ENCODE assay signal across 8 mouse cellular contexts in genomic region chr5:24601911-24602750, GRCm38 (mm10). TPM values are rescaled to one million over a fixed set of nuclear protein-coding genes. Genes with fewer than 3 reads are reported as not detected.
DNase-seq lines count a peak whose midpoint lies in the region; ATAC-seq and TF ChIP-seq lines count a peak whose summit lies in the region.

No protein-coding gene starts in this region.

- peak; percentile 77 for DNase-seq in 3T3-L1 (ENCODE audit: low read depth, low spot score)
- no peak for DNase-seq in Patski (ENCODE audit: low read depth, low spot score)
- DNase-seq in embryonic facial prominence, embryonic 11.5 days (ENCODE audit: low spot score) = peak; percentile 83
- peak; percentile 87 for DNase-seq in kidney, postnatal 0 days (ENCODE audit: low spot score)
- peak; percentile 80 for DNase-seq in lung, postnatal 36 days
- DNase-seq in skeletal muscle tissue, adult 2 months (ENCODE audit: low read depth, low spot score) = peak; percentile 81
- no peak for DNase-seq in layer of hippocampus, adult 11-12 months (ENCODE audit: low spot score)

- POLR2A ChIA-PET in Patski (lab: Charles Lee) = interaction anchor here (0.8 to 3.5 kb wide), 5 partner anchors 10 to 22 kb away, joined by 3 to 20 read pairs (median 4); partner anchors contain the start of genes Chpf2 and Smarcd3

- H3K9ac ChIP-seq in embryonic facial prominence, embryonic 11.5 days (replicated peaks; ENCODE audit: low read length) = peak overlapping the region; percentile 84
- H3K9ac ChIP-seq in heart, embryonic 13.5 days = peak overlapping the region; percentile 96
- H3K9ac ChIP-seq in kidney, postnatal 0 days (ENCODE audit: low read depth, low read length) = peak overlapping the region; percentile 77

- in situ Hi-C loops in Patski (cut with MboI; ENCODE audit: low pct_unique_long_range_greater_than_20kb) = no loop called here

- H3K4me2 ChIP-seq in embryonic facial prominence, embryonic 11.5 days (ENCODE audit: low read depth, low read length) = peak overlapping the region; percentile 85
- peak overlapping the region; percentile 94 for H3K4me2 ChIP-seq in heart, embryonic 13.5 days
- H3K4me2 ChIP-seq in kidney, postnatal 0 days (ENCODE audit: low read length) = peak overlapping the region; percentile 93

- no peaks in the 10 kb centered on the region for H3K9me3 ChIP-seq in embryonic facial prominence, embryonic 11.5 days (replicated peaks; ENCODE audit: control insufficient read depth, low read length)
- H3K9me3 ChIP-seq in heart, embryonic 13.5 days = no peaks in the 10 kb centered on the region
- H3K9me3 ChIP-seq in kidney, postnatal 0 days (replicated peaks; ENCODE audit: low read length) = no peaks in the 10 kb centered on the region

- WGBS in embryonic facial prominence, embryonic 11.5 days = under 1% methylated on average over 68 of the region's 73 CpGs
- WGBS in heart, embryonic 13.5 days = under 1% methylated on average over 72 of the region's 73 CpGs
- under 1% methylated on average over 73 of the region's 73 CpGs for WGBS in kidney, postnatal 0 days

- peak overlapping the region; percentile 95 for H3K27ac ChIP-seq in embryonic facial prominence, embryonic 11.5 days (replicated peaks; ENCODE audit: low read depth, low read length)
- H3K27ac ChIP-seq in heart, embryonic 13.5 days (replicated peaks) = peak overlapping the region; percentile 100
- H3K27ac ChIP-seq in kidney, postnatal 0 days = peak overlapping the region; percentile 98

- peaks cover 24% of the 10 kb centered on the region for H3K4me1 ChIP-seq in embryonic facial prominence, embryonic 11.5 days (ENCODE audit: control insufficient read depth, insufficient read depth, low read length)
- H3K4me1 ChIP-seq in heart, embryonic 13.5 days = peaks cover 77% of the 10 kb centered on the region
- peaks cover 52% of the 10 kb centered on the region for H3K4me1 ChIP-seq in kidney, postnatal 0 days (replicated peaks; ENCODE audit: insufficient read depth, low read length)

- CTCF ChIA-PET in Patski (lab: Charles Lee) = interaction anchor here (1.0 to 1.5 kb wide), 2 partner anchors 30 to 35 kb away, joined by 3 to 4 read pairs; no protein-coding TSS in a partner anchor

- no peaks in the 10 kb centered on the region for H3K36me3 ChIP-seq in embryonic facial prominence, embryonic 11.5 days (replicated peaks; ENCODE audit: control insufficient read depth, insufficient read depth, low read depth, low read length)
- H3K36me3 ChIP-seq in heart, embryonic 13.5 days = peaks cover 2% of the 10 kb centered on the region; the same call in 1 of the 2 replicates
- H3K36me3 ChIP-seq in kidney, postnatal 0 days (ENCODE audit: insufficient read depth, low read length) = no peaks in the 10 kb centered on the region

- H3K4me3 ChIP-seq in embryonic facial prominence, embryonic 11.5 days (ENCODE audit: low read depth, low read length) = peak overlapping the region; percentile 69
- H3K4me3 ChIP-seq in heart, embryonic 13.5 days = peak overlapping the region; percentile 78
- H3K4me3 ChIP-seq in kidney, postnatal 0 days (replicated peaks; ENCODE audit: low read depth, low read length) = peak overlapping the region; percentile 59

- no peak for TF ChIP-seq CTCF in Patski (IDR thresholded peaks at IDR 0.05)
- TF ChIP-seq CTCF in kidney, postnatal 0 days (IDR thresholded peaks at IDR 0.05; ENCODE audit: low read depth) = no peak

- ATAC-seq in Patski = peak; percentile 9
- ATAC-seq in embryonic facial prominence, embryonic 11.5 days (replicated peaks; ENCODE audit: insufficient number of reproducible peaks, low FRiP score, low TSS enrichment, low read depth) = peak; percentile 21; the same call in 1 of the 2 replicates
- ATAC-seq in heart, embryonic 13.5 days (ENCODE audit: extremely low read depth, insufficient number of reproducible peaks, low FRiP score, low TSS enrichment) = peak; percentile 23
- peak; percentile 26 for ATAC-seq in kidney, postnatal 0 days (replicated peaks; ENCODE audit: low FRiP score, low read depth)

- H3K27me3 ChIP-seq in Patski = no peaks in the 10 kb centered on the region
- H3K27me3 ChIP-seq in embryonic facial prominence, embryonic 11.5 days (ENCODE audit: control insufficient read depth, insufficient read depth, low read length) = peaks cover 5% of the 10 kb centered on the region
- H3K27me3 ChIP-seq in heart, embryonic 13.5 days (replicated peaks) = peaks cover 9% of the 10 kb centered on the region; the same call in 1 of the 2 replicates
- H3K27me3 ChIP-seq in kidney, postnatal 0 days (ENCODE audit: insufficient read depth, low read length) = peaks cover 4% of the 10 kb centered on the region; the same call in 1 of the 2 replicates

RNA-seq across cellular contexts. Expression of gene Chpf2, which starts 15.6 kb away (rescaled TPM):
- 52.0 TPM for polyA plus RNA-seq in Patski (2021)
- 6.4 and 7.1 TPM in 2 replicates for polyA plus RNA-seq in embryonic facial prominence, embryonic 11.5 days (2014; fragmentation: Nextera tagmentation; extraction: Ambion mirVana)
- 16.1 and 16.6 TPM in 2 replicates for polyA plus RNA-seq in heart, embryonic 13.5 days (2015; fragmentation: Nextera tagmentation; extraction: Ambion mirVana)
- 26.0 and 27.6 TPM in 2 replicates for polyA plus RNA-seq in kidney, postnatal 0 days (2015; fragmentation: Nextera tagmentation; extraction: Ambion mirVana)

RNA-seq across cellular contexts. Expression of gene Smarcd3, which starts 22.1 kb away (rescaled TPM):
- polyA plus RNA-seq in Patski (2021) = 64.3 TPM
- 46.2 and 47.1 TPM in 2 replicates for polyA plus RNA-seq in embryonic facial prominence, embryonic 11.5 days (2014; fragmentation: Nextera tagmentation; extraction: Ambion mirVana)
- polyA plus RNA-seq in heart, embryonic 13.5 days (2015; fragmentation: Nextera tagmentation; extraction: Ambion mirVana) = 54.5 and 58.5 TPM in 2 replicates
- polyA plus RNA-seq in kidney, postnatal 0 days (2015; fragmentation: Nextera tagmentation; extraction: Ambion mirVana) = 16.4 and 19.7 TPM in 2 replicates

RNA-seq across cellular contexts. Expression of gene Abcf2, which starts 24.9 kb away (rescaled TPM):
- polyA plus RNA-seq in Patski (2021) = 110 TPM
- polyA plus RNA-seq in embryonic facial prominence, embryonic 11.5 days (2014; fragmentation: Nextera tagmentation; extraction: Ambion mirVana) = 148 and 159 TPM in 2 replicates
- polyA plus RNA-seq in heart, embryonic 13.5 days (2015; fragmentation: Nextera tagmentation; extraction: Ambion mirVana) = 66.7 and 70.7 TPM in 2 replicates
- polyA plus RNA-seq in kidney, postnatal 0 days (2015; fragmentation: Nextera tagmentation; extraction: Ambion mirVana) = 74.4 and 79.6 TPM in 2 replicates

RNA-seq across cellular contexts. Expression of gene 4931409K22Rik, which starts 45.5 kb away (rescaled TPM):
- polyA plus RNA-seq in Patski (2021) = not detected
- polyA plus RNA-seq in embryonic facial prominence, embryonic 11.5 days (2014; fragmentation: Nextera tagmentation; extraction: Ambion mirVana) = not detected in 2 replicates
- polyA plus RNA-seq in heart, embryonic 13.5 days (2015; fragmentation: Nextera tagmentation; extraction: Ambion mirVana) = 0.08 and 0.11 TPM in 2 replicates
- 0.12 and 0.19 TPM in 2 replicates for polyA plus RNA-seq in kidney, postnatal 0 days (2015; fragmentation: Nextera tagmentation; extraction: Ambion mirVana)

Comparison
In these comparisons a context has a peak if more than half of its experiments do, and no peak if none do; other contexts are left out.
1. DNase-seq: peak in 3T3-L1 (single experiment), embryonic facial prominence, embryonic 11.5 days (single experiment), kidney, postnatal 0 days (single experiment), lung, postnatal 36 days (single experiment) and skeletal muscle tissue, adult 2 months (single experiment); none in Patski (single experiment) and layer of hippocampus, adult 11-12 months (single experiment).
2. Peak in every context shown above with its lines, with median percentiles within 50 percentile points of each other: ATAC-seq, H3K27ac ChIP-seq, H3K4me2 ChIP-seq, H3K4me3 ChIP-seq and H3K9ac ChIP-seq.